Mouse (Mus musculus): ENCODE measurements around the gene Cadm1. TPM values are rescaled to one million over a fixed set of nuclear protein-coding genes. Genes with fewer than 3 reads are reported as not detected.

The Cadm1 gene
- polyA plus RNA-seq, 1 experiment from 2014 or later = 6.4 TPM

DNA sequence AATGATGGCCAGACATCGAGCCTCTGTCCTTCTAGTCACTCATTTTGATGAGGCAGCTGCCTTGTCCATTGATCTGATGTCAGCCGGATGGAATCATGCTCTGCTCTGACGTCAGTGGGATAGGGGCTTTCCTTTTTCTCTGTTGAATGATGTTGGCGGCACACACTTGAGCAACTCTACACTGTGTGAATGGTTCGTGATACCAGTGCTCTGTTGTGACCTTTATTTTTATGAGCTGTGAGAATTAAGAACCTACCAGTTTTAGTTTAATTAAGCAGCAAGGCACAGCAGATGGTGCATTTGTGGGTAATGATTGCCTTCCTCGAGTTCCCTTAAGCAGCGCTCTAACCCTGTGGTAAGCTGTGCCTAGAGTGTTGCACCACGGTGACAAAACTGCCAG lies 181.0 kb downstream of the Cadm1 start:
- no peaks in the 10 kb centered on the region for H3K4me1 ChIP-seq (replicated peaks)
- no peak overlapping the region for H3K4me2 ChIP-seq
- no peak overlapping the region for H3K9ac ChIP-seq
- H3K27ac ChIP-seq (replicated peaks) = no peak overlapping the region
- WGBS (ENCODE audit: insufficient replicate concordance) = 55% methylated on average over 8 of the region's 8 CpGs
- no peaks in the 10 kb centered on the region for H3K36me3 ChIP-seq (replicated peaks)
- no peak overlapping the region for H3K4me3 ChIP-seq (replicated peaks)
- no peaks in the 10 kb centered on the region for H3K9me3 ChIP-seq (replicated peaks)
- no peaks in the 10 kb centered on the region for H3K27me3 ChIP-seq
- no peak for ATAC-seq (ENCODE audit: insufficient read depth)

DNA sequence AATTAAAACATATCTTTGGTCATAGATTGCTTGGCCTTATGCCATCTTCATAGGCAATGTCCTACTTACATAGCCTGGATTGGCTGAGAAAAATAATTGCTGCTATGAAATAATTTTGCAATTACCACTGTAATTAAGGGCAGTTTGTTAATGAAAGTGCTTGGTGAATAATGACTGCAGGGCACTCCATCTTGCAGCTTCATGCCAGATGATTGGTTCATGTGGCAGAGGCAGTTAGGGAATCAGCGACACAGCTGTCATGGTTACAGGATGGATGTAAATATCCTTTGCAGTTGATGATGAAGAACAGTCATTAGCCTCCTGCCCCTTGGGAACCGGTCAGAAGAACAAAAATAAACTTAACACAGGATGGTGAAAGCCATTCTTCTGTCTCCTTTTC lies 184.6 kb downstream of the Cadm1 start:
- H3K4me3 ChIP-seq (replicated peaks) = no peak overlapping the region
- H3K4me1 ChIP-seq (replicated peaks) = no peaks in the 10 kb centered on the region
- no peaks in the 10 kb centered on the region for H3K9me3 ChIP-seq (replicated peaks)
- 52% methylated on average over 2 of the region's 2 CpGs for WGBS (ENCODE audit: insufficient replicate concordance)
- ATAC-seq (ENCODE audit: insufficient read depth) = no peak
- H3K27ac ChIP-seq (replicated peaks) = no peak overlapping the region
- no peaks in the 10 kb centered on the region for H3K36me3 ChIP-seq (replicated peaks)
- no peaks in the 10 kb centered on the region for H3K27me3 ChIP-seq
- H3K9ac ChIP-seq = no peak overlapping the region
- H3K4me2 ChIP-seq = no peak overlapping the region

DNA sequence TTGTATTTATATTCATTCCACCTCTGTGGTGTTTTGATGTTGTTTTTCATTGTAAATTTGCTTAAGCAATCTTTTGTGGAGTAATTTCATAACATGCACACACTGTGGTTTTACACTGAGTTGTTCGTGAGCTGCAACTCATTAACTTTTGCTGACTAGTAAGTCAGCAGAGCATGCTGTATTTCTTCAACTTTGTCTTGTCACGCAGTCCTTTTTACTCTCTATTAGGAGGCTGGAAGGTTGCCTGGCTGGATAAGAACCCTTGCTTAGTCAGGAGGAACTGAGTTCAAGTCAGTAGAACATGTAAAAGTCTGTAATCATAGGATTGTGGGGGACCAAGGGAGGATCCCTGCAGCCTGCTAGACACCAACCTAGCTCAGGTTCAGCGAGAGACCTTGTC lies 185.4 kb downstream of the Cadm1 start:
- WGBS (ENCODE audit: insufficient replicate concordance) = 59% methylated on average over 3 of the region's 3 CpGs
- no peak for ATAC-seq (ENCODE audit: insufficient read depth)
- H3K4me1 ChIP-seq (replicated peaks) = no peaks in the 10 kb centered on the region
- no peak overlapping the region for H3K4me3 ChIP-seq (replicated peaks)
- H3K9ac ChIP-seq = no peak overlapping the region
- H3K36me3 ChIP-seq (replicated peaks) = no peaks in the 10 kb centered on the region
- no peaks in the 10 kb centered on the region for H3K9me3 ChIP-seq (replicated peaks)
- H3K27ac ChIP-seq (replicated peaks) = no peak overlapping the region
- no peaks in the 10 kb centered on the region for H3K27me3 ChIP-seq
- H3K4me2 ChIP-seq = no peak overlapping the region

GRCm38 (mm10) chr9:47716883-47717282 lies 186.9 kb downstream of the Cadm1 start:
- no peaks in the 10 kb centered on the region for H3K9me3 ChIP-seq (replicated peaks)
- H3K4me1 ChIP-seq (replicated peaks) = no peaks in the 10 kb centered on the region
- H3K36me3 ChIP-seq (replicated peaks) = no peaks in the 10 kb centered on the region
- 81% methylated on average over 16 of the region's 16 CpGs for WGBS (ENCODE audit: insufficient replicate concordance)
- H3K4me2 ChIP-seq = no peak overlapping the region
- H3K9ac ChIP-seq = no peak overlapping the region
- ATAC-seq (ENCODE audit: insufficient read depth) = no peak
- no peaks in the 10 kb centered on the region for H3K27me3 ChIP-seq
- H3K4me3 ChIP-seq (replicated peaks) = no peak overlapping the region
- H3K27ac ChIP-seq (replicated peaks) = no peak overlapping the region

DNA sequence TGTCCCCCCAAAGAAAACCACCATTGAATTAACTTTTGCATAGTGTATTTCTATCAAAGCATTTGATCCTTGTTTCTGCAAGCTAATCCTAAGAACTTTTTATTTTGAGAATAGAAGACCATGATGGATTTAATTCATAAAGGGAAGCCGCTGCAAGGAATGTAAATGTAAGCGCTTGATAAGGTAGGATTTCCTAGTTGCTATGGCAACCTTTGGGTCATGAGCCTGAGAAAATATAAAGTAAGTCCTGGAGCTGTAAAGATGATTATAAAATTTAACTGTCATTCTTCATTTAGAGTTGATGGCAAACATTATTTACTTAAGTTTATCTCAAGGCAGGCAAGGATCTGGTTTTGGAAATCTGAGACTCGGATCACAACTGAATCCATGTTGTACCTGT lies 197.6 kb downstream of the Cadm1 start:
- H3K9me3 ChIP-seq (replicated peaks) = no peaks in the 10 kb centered on the region
- H3K27ac ChIP-seq (replicated peaks) = no peak overlapping the region
- 76% methylated on average over 3 of the region's 3 CpGs for WGBS (ENCODE audit: insufficient replicate concordance)
- H3K4me2 ChIP-seq = no peak overlapping the region
- ATAC-seq (ENCODE audit: insufficient read depth) = no peak
- no peaks in the 10 kb centered on the region for H3K4me1 ChIP-seq (replicated peaks)
- H3K4me3 ChIP-seq (replicated peaks) = no peak overlapping the region
- H3K9ac ChIP-seq = no peak overlapping the region
- no peaks in the 10 kb centered on the region for H3K36me3 ChIP-seq (replicated peaks)
- no peaks in the 10 kb centered on the region for H3K27me3 ChIP-seq

DNA sequence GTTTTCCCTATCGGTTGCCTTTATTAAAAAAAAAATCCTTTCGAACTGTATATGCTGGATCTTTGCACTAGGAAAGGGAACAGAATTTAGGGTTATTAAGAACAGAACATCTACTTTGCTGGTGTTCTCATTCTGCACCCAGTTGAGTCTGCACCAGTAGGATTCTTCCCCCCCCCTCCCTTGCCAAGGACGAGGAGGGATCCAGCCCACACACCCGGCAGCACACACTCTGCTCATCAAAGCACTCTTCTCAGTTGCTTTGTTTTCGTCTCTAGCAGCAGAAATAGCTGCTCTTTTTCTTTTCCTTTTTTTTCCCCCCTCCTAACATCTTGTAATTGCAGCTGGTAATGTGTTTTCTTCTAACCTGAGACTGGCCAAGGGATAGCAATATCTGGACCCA lies 198.9 kb downstream of the Cadm1 start:
- no peak for ATAC-seq (ENCODE audit: insufficient read depth)
- H3K9me3 ChIP-seq (replicated peaks) = no peaks in the 10 kb centered on the region
- H3K4me3 ChIP-seq (replicated peaks) = no peak overlapping the region
- no peak overlapping the region for H3K27ac ChIP-seq (replicated peaks)
- H3K36me3 ChIP-seq (replicated peaks) = no peaks in the 10 kb centered on the region
- no peaks in the 10 kb centered on the region for H3K27me3 ChIP-seq
- H3K9ac ChIP-seq = no peak overlapping the region
- H3K4me1 ChIP-seq (replicated peaks) = no peaks in the 10 kb centered on the region
- WGBS (ENCODE audit: insufficient replicate concordance) = 60% methylated on average over 5 of the region's 5 CpGs
- no peak overlapping the region for H3K4me2 ChIP-seq

DNA sequence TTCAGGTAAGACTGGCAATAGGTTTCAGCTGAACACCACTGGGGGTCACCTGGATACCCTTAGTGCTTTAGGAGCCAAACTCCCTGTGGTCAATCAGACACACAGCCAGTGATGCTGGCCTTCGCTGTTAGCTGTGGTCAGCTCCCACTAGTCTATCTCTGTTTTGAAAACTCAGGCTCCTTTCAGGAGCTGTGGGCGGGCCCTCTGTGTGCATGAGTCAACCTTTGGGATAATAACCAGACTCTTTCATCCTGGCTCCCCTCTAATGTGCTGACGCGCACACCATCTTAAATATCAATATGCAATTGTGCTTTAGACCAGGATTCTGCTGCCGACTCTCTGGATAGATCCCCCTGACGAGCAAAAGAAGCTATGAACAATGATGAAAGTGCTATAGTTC lies 200.3 kb downstream of the Cadm1 start:
- no peaks in the 10 kb centered on the region for H3K27me3 ChIP-seq
- WGBS (ENCODE audit: insufficient replicate concordance) = 70% methylated on average over 6 of the region's 6 CpGs
- no peak for ATAC-seq (ENCODE audit: insufficient read depth)
- H3K9ac ChIP-seq = no peak overlapping the region
- H3K9me3 ChIP-seq (replicated peaks) = no peaks in the 10 kb centered on the region
- no peaks in the 10 kb centered on the region for H3K36me3 ChIP-seq (replicated peaks)
- H3K27ac ChIP-seq (replicated peaks) = no peak overlapping the region
- H3K4me3 ChIP-seq (replicated peaks) = no peak overlapping the region
- H3K4me1 ChIP-seq (replicated peaks) = no peaks in the 10 kb centered on the region
- no peak overlapping the region for H3K4me2 ChIP-seq

DNA sequence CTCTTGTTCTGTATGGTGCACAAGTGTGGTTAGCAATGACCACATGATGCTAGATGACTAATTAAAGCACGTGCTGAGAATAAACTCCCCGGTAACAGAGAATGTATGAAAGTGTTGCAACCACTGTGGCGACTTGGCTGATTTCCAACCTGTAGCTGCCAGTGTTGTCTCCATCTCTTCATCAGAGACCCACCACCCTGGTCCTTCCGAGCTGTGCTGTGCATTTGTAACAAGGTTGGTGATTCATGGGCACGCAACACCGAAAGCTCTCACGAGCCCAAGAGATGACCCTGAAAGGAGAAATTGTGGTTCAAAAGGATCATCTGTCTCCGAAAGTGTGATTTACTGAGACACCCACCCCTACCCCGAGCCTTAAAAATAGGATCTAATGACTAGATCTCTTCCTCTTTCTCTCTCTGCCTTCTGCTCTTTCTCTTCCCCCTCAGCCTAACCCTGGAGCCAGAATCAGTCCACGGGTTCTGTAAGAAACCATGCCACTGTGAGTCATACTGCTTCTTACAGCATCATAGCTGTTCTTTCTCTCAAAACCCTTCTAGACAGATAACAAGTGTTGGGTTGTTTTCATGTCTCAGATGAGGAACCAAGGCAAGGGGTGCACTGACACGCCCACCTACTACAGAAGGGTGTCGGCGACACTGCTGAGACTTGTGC lies 203.9 kb downstream of the Cadm1 start:
- WGBS (ENCODE audit: insufficient replicate concordance) = 29% methylated on average over 13 of the region's 13 CpGs
- Histone ChIP-seq H3K4me3 (replicated peaks) (no peak overlapping the region), H3K27ac (replicated peaks) (no peak overlapping the region)

GRCm38 (mm10) chr9:47734905-47735304 lies 204.9 kb downstream of the Cadm1 start:
- Histone ChIP-seq H3K4me2 (no peak overlapping the region), H3K36me3 (replicated peaks) (no peaks in the 10 kb centered on the region), H3K27ac (replicated peaks) (no peak overlapping the region), H3K9me3 (replicated peaks) (no peaks in the 10 kb centered on the region), H3K4me1 (replicated peaks) (no peaks in the 10 kb centered on the region), H3K9ac (no peak overlapping the region), H3K27me3 (no peaks in the 10 kb centered on the region), H3K4me3 (replicated peaks) (no peak overlapping the region)
- no peak for ATAC-seq (ENCODE audit: insufficient read depth)
- 67% methylated on average over 5 of the region's 5 CpGs for whole genome bisulfite sequencing (ENCODE audit: insufficient replicate concordance)

More for the DNA sequence above, 203.9 kb downstream of the Cadm1 start:
- no peaks in the 10 kb centered on the region for H3K36me3 ChIP-seq (replicated peaks)
- no peak overlapping the region for H3K9ac ChIP-seq
- H3K4me1 ChIP-seq (replicated peaks) = no peaks in the 10 kb centered on the region
- no peaks in the 10 kb centered on the region for H3K9me3 ChIP-seq (replicated peaks)
- no peaks in the 10 kb centered on the region for H3K27me3 ChIP-seq
- H3K4me2 ChIP-seq = no peak overlapping the region
- peak; percentile 63 for ATAC-seq (ENCODE audit: insufficient read depth)

DNA sequence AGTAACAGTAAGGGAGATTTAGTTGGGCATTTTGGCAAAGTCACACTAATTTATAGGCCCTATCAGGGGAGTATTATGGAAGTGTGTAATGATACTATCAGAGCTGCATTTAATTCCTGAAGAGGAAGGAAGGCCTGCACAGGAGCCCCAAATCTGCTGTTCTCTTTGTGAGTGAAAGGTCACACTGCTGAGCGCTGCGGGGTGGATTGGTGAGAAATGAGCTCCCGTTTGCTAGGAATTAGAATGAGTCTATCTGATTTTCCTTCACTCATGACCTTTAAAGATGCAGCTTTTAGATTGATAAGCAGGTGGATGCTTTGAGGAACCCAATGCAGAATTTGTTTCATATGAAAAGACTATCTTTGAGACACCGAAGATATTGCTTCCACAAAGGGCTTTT lies 208.8 kb downstream of the Cadm1 start:
- ATAC-seq (ENCODE audit: insufficient read depth) = no peak
- no peaks in the 10 kb centered on the region for H3K4me1 ChIP-seq (replicated peaks)
- H3K27me3 ChIP-seq = no peaks in the 10 kb centered on the region
- H3K27ac ChIP-seq (replicated peaks) = no peak overlapping the region
- H3K4me2 ChIP-seq = no peak overlapping the region
- H3K9ac ChIP-seq = no peak overlapping the region
- 52% methylated on average over 4 of the region's 4 CpGs for WGBS (ENCODE audit: insufficient replicate concordance)
- H3K36me3 ChIP-seq (replicated peaks) = no peaks in the 10 kb centered on the region
- H3K9me3 ChIP-seq (replicated peaks) = no peaks in the 10 kb centered on the region
- H3K4me3 ChIP-seq (replicated peaks) = no peak overlapping the region

DNA sequence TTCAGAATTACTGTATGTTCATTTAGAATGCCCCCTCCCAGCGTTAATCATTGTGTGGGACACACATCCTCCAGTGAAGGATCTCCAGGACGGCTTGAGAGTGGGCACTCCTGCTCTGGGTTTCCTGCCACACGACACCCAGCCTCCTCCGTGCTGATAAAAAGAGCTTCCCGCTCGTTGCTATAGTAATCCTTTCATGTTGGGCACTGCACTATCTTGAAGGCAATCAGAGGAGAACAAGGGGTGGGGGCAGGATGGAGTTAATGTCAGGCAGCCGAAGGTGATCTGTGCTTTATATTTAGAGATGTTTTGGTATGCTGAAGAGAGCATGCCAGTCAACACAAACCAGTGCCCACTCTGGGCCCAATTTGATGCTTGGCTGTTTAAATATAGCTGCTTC lies 209.3 kb downstream of the Cadm1 start:
- Histone ChIP-seq H3K27ac (replicated peaks) (no peak overlapping the region), H3K4me1 (replicated peaks) (no peaks in the 10 kb centered on the region), H3K27me3 (no peaks in the 10 kb centered on the region), H3K4me2 (no peak overlapping the region), H3K36me3 (replicated peaks) (no peaks in the 10 kb centered on the region), H3K4me3 (replicated peaks) (no peak overlapping the region), H3K9ac (no peak overlapping the region), H3K9me3 (replicated peaks) (no peaks in the 10 kb centered on the region)
- no peak for ATAC-seq (ENCODE audit: insufficient read depth)
- WGBS (ENCODE audit: insufficient replicate concordance) = 8% methylated on average over 7 of the region's 7 CpGs

DNA sequence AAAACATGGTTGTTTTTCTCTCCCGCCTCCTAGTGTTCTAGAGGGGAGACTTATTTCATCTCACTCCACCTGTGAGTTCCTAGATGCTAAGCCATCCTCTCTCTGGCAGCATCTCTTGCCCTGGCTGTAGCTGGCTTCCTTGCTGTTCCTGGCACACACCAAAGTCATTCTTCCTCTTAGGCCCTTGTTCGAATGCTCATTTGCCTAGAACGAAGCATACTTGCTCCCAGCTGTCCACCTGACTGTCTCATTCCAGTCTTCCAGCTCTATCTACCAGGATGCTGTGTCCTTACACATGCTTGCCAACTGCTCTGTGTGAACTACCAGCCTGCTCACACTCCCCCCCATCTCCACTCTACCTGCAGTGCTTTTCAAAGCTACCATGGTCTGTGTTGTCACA lies 211.8 kb downstream of the Cadm1 start:
- no peaks in the 10 kb centered on the region for H3K27me3 ChIP-seq
- H3K4me2 ChIP-seq = no peak overlapping the region
- ATAC-seq (ENCODE audit: insufficient read depth) = no peak
- H3K9ac ChIP-seq = no peak overlapping the region
- 79% methylated on average over 3 of the region's 3 CpGs for WGBS (ENCODE audit: insufficient replicate concordance)
- no peak overlapping the region for H3K27ac ChIP-seq (replicated peaks)
- H3K36me3 ChIP-seq (replicated peaks) = no peaks in the 10 kb centered on the region
- no peak overlapping the region for H3K4me3 ChIP-seq (replicated peaks)
- H3K4me1 ChIP-seq (replicated peaks) = no peaks in the 10 kb centered on the region
- no peaks in the 10 kb centered on the region for H3K9me3 ChIP-seq (replicated peaks)
